Mouse (Mus musculus) right cerebral cortex, adult 18-20 months (tissue): ENCODE measurements around the gene Trim56.

Experiments used
- DNase-seq: peaks from one replicate; pipeline ENCODE4 v3.0.0; 2022; ENCODE audit warnings: mixed read lengths

Gene Trim56

DNA sequence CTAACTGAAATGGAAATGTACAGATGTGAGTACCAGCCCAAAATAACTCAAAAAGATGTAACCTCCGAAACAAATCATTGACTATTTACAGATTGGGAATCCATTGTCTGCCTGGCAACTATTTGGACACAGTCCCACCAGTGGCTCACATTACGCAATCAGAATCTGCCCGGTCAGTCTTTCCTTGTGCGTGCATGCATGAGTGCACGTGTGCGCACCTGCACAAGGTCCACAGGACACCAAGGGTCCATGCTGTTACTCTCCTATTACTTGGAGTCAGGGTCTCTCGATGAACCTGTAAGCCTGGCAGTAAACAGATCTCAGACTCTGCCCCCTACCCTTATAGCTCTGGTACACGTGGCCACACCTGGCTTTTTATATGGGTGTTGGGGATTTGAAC, 8.3 kb downstream of the Trim56 start:
- no peak for DNase-seq

DNA sequence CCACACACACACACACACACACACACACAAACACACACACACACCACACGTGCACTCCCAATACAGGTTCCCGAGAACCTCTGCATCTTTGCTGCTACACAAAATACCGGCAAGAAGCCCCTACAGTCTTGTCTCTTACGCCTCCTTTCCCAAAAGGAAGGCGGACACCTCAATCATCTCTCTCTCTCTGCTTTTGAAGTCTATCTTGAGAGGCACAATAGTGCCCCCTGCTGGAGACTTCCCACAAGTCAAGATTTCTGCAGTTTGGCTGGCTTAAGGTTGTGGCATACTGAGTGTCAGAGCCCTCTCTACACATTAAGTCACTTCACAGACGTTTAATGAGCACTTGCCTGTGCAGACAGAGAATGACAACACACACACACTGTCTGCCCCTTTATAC, 9.0 kb downstream of the Trim56 start:
- DNase-seq: peak; percentile 84

DNA sequence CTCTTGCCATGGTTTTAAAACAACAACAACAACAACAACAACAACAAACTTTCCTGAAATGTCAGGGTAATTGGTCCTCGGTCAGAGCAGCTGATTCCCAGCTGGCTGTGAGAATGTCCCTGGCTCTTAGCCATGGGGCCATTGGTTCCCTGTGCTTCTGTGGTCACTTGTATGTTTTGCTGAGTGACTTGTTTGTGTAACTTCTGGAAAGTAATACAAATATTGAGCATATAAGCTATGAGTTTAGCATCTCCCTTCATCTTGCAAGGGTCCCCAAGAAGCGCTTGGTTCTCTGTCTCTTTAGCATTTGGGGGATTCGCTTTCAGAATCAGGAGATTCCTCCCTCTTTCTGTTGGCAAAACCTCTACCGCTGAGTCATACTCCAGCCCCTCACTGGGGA, 9.6 kb downstream of the Trim56 start:
- no peak for DNase-seq

DNA sequence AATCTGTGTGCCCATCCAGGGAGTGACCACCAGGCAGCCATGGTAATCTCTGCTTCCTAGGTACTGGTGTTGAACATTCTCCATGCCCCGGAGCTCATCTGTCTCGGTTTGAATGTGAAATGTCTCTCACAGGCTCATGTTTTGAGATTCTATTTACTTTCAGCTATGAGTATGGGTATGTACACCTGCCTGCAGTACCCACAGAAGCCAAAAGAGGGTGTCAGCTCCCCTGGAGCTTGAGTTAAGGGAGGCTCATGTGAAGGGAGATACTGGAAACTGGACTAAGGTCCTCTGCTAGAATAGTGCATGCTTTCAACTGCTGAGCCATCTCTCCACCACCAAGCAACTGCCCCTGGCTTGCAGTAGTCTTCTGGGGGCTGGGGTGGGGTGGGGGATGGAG, 12.0 kb downstream of the Trim56 start:
- DNase-seq: no peak

DNA sequence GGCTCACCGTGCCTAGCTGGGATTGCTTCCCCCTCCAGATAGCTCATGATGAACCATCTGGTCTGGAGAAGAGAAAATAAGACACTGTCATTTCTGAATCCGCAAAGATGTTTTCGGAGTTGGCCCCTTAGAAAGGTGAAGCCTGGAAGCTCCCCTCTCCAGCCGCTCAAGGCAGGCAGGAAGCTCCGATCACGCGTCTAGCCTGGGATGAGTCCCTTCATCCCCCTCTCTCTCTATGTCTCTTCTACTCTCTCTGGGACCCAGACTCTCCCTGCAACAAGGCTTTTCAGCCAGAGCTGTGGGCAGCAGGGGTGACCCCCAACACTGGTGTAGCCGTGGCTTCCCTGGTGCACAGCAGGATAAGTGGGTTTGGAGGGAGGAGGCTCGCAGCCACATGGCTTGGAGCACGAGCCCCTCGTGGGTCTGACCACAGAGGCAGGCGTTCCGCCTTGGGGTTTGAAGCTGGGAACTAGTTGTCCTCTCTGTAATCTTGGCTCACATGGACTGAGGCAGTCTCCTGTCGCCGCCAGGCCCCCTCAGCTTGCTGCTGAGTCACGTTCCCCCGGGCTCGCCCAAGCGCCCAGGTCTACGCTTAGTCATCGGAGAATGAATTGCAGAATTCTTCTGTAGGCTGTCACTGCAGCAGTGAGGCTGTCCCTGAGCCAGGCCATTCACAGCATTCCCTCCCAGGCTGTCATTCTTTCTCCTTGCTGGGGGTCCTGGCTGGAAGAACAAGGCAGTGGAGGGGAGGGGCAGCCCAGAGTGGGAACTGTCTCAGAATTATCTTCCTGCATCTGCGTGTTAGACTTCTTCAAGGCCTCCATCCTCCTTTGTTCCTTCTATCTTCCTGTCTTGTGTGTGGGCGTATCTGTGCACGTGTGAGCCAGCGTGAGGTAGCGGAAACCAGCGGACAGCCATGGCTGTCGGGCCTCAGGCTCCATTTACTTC, 13.2 kb downstream of the Trim56 start:
- peak; percentile 88 for DNase-seq

DNA sequence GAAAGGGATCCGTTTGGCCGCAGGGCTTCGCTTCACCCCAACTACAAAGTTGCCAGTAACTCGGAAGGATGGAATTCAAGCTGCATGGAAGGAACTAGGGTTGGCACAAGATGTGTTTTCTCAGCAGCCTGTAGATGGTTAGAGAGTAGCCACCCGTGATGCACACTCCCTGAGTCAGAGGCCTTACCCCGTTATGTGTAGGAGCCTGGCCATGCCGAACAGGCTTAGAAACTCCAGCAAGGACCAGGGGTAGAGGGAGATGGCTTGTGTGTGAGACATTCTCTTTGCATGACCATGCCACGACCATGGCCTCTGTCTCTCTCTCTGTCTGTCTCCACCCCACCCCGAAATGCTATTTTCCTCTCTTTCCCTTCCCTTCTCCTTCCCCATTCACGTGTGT, 13.9 kb downstream of the Trim56 start:
- DNase-seq: no peak

DNA sequence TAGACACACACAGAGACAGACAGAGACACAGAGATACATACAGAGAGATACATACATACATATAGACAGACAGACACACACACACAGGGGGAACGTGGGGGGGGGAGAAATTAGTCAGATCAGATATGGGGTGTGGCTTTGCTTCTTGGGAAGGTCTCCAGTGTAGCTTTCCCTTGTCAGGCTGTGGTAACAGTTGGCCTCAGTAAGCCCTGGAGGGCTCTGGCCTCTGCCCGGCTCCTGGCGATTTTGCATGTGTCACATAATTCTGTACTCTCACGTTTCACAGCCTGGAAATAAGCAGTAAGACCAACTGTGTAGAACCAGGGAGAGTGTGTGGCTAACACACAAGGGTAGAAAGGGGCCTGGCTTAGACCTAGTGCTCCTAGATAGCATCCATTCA, 15.3 kb downstream of the Trim56 start:
- DNase-seq: no peak

DNA sequence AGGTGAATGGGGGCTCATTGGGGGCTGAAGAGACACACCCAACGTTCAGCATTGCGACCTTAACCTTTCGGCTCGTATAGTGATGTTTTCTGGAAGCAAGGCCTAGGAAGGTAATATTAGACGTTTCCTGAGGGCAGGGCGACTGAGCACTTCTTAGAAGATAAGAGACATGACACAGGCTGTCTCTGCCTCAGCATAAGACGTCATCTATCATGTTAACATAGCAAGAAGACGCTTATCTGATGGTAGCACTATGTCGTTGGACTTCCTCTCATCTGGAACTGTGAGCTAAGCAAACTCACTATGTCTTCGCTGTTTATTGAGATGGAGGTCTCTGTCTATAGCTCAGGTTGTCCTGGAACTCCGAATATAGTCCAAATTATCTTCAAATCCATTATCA, 17.6 kb downstream of the Trim56 start:
- no peak for DNase-seq

DNA sequence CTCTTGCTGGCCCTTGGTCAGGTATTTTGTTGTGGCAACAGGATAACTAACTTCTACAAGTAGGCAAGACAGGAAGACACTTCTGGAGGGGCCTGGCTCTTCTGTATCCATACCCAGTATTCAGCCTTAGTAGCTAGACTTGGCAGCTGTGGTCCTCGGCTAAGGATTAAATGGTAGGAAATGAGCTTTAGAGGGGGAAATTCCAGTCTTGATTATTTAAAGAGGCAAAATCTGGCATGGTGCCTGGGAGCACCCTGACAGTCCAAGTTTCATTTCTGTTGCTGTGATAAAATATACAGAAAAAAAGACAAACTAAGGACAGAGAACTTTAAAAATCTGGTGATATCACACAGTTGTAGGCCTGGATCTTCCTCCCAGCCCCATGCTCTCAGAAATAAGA, 20.0 kb downstream of the Trim56 start:
- peak; percentile 64 for DNase-seq

DNA sequence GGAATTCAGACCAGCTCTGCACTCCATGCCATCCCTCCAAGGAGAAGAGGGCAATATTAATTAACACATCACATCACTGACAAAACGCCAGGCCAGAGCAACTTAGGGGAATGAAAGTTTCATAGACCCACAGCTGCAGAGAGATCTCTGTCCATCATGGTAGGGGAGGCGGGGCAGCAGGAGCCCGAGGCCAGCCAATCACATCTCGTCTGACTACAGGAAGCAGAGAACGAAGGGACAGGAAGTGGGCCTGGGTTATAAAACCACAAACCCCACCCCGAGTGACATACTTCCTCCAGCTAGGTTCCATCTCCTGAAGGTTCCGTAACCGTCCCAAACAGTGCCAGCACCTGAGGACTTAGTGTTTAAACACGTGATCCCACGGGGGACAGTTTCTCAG, 20.9 kb downstream of the Trim56 start:
- no peak for DNase-seq

DNA sequence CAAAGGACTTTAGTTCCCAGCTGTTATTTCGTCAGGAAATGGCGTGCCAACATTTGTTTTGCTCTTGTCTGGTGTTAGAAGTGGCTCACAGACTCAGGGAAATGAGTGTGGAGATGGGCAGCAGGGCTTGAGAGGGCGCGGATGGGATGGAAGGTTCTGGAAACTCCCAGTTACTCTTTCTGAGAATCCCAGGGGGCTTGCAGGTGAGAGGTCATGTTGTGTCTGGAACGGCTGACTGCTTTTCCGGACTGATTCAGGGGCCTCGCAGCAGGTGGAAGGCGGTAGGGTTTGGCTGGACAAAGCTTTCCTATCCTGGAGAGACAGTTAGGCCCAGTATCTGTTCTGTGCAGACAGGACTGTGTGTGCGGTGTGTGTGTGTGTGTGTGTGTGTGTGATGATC, 22.3 kb downstream of the Trim56 start:
- DNase-seq: no peak

DNA sequence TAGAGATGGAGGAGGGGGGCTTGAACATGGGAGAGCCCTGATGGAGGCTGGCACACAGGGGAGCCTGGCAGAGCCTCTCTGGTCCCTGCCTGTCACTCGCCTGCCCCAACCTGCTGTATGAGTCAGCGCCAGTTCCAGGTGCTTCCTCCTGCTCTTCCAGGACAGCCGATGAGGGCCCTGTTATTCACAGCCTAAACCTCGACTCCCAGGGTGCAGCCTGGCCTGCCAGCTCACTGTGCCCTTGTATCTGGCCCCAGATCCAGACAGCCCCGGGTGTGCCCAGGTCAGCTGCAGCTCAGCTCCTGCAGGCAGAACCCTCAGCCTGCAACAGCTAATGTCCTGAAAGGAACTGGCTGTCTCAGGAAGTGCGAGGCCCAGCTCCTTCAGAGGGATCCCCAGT, 24.4 kb downstream of the Trim56 start:
- no peak for DNase-seq

DNA sequence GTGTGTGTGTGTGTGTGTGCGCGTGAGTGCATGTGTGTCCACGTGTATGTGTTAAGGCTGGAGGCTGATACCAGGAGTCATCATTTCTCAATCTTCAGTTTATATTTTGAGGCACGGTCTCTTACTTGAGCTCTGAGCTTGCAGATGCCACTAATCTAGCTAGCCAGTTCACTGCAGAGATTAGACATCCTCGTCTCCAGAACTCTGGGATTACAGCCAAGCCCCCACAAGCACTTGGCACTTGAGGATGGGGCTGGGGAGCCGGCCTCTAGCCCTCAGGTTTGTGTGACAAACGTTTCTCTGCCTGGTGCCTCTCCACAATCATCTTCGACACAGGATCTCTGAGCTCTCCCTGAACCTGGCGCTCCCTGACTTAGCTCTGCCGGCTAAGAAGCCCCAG, 25.1 kb downstream of the Trim56 start:
- DNase-seq: no peak

DNA sequence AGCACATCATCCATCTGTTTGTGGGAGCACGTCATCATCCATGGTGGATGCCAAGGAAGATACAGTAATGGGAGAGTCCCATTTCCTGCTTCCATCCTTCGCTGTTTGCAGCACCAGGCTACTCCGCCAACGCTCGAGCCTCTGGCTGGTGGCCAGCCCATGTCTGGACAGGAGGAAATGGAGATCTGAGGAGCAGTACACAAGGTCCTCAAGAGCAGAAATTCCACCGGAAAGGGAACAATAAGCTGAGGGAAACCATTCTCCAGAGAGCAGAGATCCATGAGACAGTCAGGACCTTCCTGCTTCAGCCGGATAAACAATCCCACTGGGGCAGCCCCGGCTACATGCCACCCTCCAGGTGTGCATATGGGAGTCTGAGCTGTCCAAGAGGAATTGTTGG, 28.6 kb downstream of the Trim56 start:
- DNase-seq: no peak

DNA sequence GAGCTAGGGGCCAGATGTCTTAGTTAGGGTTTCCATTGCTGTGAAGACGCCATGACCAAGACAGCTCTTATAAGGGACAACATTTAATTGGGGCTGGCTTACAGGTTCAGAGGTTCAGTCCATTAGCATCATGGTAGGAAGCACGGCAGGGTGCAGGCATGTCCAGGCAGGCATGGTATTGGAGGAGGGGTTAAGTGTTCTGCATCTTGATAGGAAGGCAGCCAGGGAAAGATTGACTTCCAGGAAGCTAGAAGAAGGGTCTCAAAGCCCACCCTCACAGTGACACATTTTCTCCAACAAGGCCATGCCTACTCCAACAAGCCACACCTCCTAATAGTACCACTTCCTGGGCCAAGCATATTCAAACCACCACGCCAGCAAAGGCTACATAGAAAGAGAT, 30.3 kb downstream of the Trim56 start:
- DNase-seq: no peak

DNA sequence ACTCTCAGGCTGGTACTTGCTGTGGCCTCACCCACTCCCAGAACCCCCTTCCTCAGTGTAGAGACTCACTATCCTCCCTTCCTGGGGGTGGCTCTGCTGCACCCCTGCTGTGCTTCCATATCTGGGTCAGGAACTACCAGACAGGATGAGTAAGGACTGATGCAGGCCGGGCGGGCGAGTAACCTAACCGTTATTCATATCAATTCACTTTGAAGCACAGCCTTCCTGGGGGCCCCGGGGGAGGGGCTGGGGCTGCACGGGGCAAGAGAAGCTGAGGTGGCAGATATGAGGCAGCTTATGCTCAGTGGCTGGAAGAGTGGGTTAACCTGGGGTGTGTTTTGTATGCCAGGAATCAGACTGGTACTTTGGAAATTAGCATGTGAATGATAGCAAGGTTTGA, 31.0 kb downstream of the Trim56 start:
- no peak for DNase-seq

DNA sequence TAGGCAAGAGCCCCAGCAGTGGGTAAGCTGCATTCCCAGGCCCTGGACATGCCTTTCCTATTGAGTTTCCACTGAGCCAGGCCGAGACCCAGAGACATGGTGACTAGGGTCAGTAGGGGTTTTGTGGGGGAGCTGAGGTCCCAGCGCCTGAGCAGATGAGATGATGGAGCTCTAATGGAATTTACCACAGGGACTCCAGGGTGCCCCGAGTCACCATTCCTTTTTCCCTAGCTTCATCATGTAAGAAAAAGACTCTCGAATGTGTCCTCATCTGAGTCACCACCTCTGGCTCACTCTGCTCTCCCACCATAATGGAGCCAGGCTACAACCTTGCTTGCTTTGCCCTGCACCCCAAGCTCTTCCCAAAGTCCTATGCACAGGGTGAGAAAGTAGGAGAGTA, 33.0 kb downstream of the Trim56 start:
- DNase-seq: no peak

DNA sequence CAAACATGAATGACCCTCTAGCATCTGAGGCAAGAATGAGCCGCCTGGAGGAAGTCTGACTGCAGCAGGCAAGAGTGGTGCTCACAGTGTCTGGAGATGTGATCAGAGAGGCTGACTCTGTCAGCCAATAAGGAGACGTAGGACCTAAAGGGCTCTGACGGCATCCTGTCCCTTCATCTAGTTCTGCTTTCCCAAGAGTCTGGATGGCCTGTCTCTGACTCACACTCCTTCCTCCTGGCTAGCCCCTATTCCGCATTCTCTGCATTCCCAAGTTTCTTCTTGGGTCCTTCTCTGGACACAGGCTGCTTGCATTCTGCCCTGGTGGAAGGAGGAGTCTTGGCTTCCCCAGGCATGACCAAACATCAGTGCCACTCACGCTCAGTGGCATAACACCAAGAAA, 36.2 kb downstream of the Trim56 start:
- DNase-seq: no peak

DNA sequence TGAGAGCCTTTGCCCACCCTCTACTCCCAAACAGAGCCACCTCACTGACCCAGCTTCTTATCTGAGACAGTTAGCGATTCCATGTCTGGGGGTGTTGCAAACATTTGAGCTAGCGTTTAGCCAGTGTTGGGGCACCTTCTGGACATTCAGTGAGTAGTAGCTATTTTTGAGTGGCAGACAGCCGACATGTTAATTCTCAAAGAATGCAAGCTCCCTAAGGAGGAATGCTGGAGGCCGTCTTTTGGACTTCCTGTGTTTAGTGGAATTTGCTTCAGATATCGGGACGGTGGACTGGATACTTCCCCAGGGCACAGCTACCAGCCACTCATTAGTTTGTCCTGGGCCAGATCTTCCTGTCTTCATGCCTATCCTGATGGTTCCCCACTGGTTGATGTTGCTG, 37.4 kb downstream of the Trim56 start:
- DNase-seq: no peak

DNA sequence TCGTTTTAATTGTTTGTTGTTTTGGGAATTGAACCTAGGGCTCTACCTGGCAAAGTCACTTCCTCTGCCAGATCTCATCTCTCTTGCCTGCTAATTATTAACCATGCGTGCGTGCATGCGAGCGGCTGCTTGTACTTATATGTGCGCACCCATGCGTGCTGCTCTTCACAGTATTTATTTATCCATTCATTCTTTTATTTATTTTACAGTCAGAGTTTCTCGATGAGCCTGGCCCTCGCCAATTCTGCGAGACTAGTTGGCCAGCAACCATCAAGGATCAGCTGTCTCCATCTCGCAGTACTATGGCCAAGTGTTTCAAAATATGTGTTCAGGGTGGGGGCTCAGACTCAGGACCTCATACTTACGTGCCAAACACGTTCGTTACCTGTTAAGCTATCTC, 38.0 kb downstream of the Trim56 start:
- DNase-seq: no peak

DNA sequence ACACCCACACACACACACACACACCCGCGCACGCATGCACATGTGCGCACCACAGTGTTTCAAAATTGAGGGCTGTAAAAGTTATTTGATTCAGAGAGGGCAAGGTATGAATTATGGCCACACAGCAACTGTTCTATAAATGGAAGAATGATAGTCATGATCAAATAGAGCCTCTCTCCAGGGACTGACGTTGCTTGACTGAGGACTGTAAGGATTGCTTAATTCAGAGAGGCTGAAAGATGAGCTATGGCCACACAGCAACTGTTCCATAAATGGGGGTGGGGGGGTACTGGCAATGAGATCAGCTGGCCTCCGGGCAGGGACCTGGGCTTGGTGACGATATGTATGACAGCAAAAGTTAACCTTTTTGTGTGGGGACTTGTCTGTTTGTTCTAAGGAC, 38.8 kb downstream of the Trim56 start:
- DNase-seq: no peak

DNA sequence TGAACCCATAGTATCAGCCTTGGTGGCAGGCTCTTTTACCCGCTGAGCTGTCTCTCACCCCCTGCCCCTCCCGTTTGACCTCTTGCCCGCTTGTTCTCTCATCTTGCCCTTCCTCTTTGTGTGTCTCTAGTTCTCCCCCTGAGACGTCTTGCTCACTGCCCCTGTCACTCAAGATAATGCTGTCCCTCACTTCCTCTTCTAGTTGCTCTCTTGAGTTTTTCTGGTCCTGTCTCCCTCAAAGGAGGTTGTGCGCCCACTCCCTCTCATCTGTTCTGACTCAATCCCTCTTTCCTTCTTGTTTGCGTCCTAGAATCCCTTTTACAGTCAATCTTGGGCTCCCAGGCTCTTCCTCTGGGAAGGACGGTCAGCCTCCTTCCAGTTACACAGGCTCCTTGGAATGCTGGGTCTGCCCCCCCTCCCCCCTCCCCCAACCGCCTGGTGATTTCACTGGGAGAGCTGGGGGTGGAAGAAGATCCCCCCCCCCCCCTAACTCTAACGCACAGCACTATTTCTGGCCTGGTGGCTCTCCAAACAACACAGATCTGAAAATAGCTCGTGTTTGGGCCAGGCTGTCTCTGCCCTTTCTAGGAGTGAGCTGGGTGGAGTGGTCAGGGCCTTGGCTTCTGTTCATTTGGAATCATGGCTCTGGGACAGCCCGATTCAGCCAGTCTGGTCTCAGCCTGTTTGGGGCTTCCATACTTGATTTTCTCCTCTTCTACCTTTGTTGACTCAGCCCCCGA, 39.6 kb downstream of the Trim56 start:
- no peak for DNase-seq

DNA sequence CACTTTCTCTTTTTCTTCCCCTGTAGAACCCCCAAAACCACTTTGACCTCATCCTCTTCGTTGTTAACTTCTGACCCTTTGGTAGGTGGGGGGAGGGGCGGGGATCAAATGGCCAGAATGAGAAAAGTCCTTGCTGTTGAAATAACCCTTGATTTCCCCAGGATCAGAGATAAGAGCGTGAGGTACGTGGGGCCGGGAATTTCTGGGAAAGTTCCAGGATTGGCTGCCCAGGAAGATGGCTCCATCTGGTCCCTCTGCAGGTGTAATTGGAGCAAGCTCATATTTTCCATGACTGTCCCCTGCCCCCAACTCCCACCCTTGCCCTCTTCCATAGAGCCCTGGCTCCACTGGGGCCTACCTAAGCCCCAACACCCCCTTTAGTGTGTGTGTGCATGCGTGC, 40.3 kb downstream of the Trim56 start:
- DNase-seq: no peak

DNA sequence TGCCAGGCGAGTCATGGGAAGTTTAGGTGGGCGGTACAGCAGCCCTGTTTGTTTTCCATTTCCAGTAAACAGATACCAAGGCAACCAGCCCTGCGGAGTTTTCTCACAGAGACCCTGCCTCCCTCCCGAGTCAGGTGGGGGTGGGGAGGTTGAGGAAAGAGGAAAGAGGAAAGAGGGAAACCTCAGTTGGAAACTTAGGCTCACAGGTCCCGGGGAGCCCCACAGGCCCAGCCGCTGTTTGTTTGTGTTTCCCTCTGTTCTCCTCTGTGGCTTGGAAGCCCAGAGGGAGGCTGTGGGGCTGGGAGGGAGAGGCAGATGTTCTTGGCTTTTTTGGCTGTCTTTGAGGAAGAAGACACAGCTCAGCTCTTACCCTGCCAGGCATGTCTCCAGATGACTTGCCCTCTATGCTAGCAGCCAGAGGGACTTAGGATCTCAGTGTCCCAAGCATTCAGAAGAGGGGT, 41.8 kb downstream of the Trim56 start:
- DNase-seq: no peak
